Mouse (Mus musculus): ENCODE data around the gene Sgo1.
"Not testable (repeated sequence)": the region's sequence is repeated elsewhere in the genome, so short reads cannot be mapped to it uniquely, and the experiment has no call there.

The Sgo1 gene

DNA sequence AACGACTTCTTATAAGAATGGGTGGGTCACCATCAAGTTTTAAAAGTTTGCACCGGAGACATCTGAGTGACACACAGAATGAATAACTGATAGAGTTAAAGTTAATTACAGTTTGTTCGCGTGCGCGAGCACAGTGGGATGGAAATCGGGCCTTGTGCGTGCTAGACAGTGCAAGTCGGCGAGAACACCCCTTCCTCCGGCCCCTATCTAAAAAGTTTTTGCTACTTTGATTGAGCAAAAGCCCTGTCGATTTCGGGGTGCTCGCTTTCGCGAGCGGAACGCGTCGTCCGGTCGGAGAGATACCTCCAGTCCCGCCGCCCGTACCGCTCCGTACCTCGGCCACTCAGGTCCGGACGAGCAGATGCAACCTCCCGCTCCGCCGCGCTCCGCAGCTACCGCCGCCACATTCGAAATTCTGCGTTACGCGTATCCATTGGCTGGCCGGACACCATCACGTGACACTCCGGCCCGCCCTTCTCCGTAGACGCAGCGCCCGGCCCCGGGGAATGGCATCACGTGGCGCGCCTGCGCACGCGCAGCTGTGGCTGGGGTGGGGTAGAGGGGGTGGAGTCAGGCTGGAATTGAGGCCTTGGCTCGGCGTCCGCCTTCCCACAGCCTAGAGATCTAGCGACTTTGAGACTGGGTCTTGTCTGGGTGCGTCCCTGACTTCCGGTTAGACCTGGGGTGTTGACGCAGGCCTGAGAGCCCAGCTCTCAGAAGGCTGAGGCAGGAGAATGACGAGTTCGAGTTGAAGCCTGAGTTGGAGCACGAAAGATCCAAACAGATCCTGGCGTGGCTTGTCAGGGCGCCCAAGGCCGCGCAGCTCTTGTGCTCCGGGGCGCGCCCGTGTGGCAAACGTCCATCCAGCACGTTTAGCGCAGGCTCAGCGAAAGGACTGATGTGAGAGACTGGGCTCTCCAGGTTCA lies at the start of gene Sgo1:
Sgo1 (minus strand) TSS at position 457 of the 926 bp plus-strand sequence.
- in situ Hi-C loops (cut with MboI, MseI), result loop anchor here (5.0 to 25.0 kb wide), 2 partner anchors 52 to 1877 kb away; no protein-coding TSS in a partner anchor

- in situ Hi-C loops (cut with MboI, MseI), result not testable (repeated sequence)
These were observed 29.8 kb upstream of the Sgo1 start for GRCm38 (mm10) chr17:53718916-53719315.

GRCm38 (mm10) chr17:53718474-53718873 lies 29.3 kb upstream of the Sgo1 start:
- in situ Hi-C loops (cut with MboI, MseI), result no loop called here

DNA sequence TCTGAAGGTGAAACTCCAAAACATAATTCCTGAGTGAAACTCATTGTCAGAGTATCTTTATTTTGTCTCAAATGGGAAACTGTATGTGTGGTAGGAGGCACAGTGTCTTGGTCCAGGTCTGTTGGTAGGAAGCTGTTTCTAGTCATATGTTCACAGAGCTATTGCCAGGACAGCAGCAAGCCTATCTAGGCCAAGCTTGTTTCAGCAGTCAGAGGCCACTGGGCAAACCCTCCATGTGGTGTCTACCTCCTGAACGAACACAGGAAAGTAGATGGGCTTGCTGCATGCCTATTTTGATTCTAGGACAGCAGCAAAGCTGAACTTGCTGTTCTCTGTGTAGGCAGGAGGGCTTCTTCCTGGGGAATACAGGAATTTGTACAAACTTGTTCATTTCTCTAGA lies 26.0 kb upstream of the Sgo1 start:
- in situ Hi-C loops (cut with MboI, MseI), result not testable (repeated sequence)

GRCm38 (mm10) chr17:53714453-53714852 lies 25.3 kb upstream of the Sgo1 start:
- in situ Hi-C loops (cut with MboI, MseI), result no loop called here

GRCm38 (mm10) chr17:53697521-53697920 lies 8.4 kb upstream of the Sgo1 start:
- in situ Hi-C loops (cut with MboI, MseI), result loop anchor here (25.0 kb wide), 1 partner anchor 1885 kb away; no protein-coding TSS in a partner anchor

- in situ Hi-C loops (cut with MboI, MseI), result loop anchor here (25.0 kb wide), 1 partner anchor 1882 kb away; no protein-coding TSS in a partner anchor
These were observed 4.9 kb upstream of the Sgo1 start for GRCm38 (mm10) chr17:53694039-53694438.

GRCm38 (mm10) chr17:53689946-53690345 lies 813 bp upstream of the Sgo1 start:
- in situ Hi-C loops (cut with MboI, MseI), result loop anchor here (5.0 to 25.0 kb wide), 2 partner anchors 53 to 1878 kb away; no protein-coding TSS in a partner anchor

DNA sequence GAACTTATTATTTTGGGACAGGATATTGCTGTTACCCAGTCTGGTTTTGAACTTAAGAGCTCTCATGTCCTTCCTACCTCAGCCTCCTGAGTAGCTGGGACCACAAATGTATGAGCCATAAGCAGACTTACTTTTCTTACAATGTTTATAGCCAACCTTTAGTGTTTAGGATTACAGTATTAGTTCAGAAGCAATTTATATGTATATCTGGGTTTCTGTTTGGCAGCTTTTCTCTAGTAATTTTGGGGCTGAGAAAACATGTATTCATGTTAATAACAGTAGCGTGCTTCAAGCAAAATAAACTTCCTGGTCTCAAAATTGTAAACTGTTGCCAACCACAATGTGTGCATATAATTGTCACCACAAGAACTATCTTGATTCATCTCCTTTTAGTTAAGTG lies 812 bp downstream of the Sgo1 start:
- in situ Hi-C loops (cut with MboI, MseI), result loop anchor here (5.0 to 25.0 kb wide), 2 partner anchors 51 to 1876 kb away; no protein-coding TSS in a partner anchor

DNA sequence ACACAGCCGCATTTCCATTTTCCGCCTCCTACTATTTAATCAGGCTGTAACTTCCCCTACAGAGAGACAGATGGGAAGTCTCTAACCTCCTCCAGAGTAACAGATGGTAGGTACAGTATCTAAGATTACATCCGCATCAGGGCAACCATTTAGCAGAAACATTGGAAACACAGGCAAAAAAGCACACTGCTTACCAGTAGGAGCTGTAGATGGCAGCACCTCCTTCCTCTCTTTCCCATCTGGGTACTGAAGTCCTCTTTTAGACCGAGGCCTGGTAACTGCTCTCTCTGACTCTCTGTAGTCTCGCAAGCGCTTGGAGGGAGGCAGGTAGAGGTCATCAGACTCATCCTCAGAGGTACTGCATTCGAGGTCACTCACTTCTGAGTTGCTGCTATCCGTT lies 10.4 kb downstream of the Sgo1 start:
- in situ Hi-C loops (cut with MboI, MseI), result loop anchor here (25.0 kb wide), 1 partner anchor 1866 kb away; no protein-coding TSS in a partner anchor

GRCm38 (mm10) chr17:53670453-53670852 lies 18.7 kb downstream of the Sgo1 start:
- in situ Hi-C loops (cut with MboI, MseI), result no loop called here

DNA sequence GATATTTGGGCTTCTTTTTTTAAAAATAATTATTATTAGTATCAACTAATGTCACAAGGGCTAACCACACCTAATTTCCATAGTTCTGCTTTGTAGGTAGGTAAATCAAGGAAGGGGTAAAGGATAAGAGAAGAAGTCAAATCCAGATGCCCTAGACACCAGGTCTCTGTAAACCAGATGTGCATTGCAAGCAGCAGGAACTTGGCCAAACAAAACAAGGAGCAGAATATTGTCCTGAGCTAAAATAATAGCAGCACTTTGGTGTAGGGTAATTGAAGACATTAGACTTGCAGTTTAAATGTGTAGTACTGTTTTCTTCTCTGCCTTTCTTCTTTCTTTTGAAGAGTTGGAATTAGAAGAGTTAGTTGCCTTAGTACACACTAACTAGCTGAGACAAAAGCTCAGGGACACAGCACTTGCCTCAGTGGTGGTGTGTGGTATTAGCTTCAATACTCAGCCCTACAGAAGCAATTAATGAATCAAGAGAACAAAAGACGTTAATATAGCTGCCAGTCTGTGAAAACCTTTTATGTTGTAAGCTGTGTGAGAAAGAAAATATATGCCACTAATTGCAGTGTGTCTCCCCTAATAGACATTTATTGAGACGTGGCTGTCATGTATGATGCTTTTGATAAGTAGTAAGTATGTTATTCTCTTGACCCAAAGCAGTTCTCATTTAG lies 24.3 kb downstream of the Sgo1 start:
- in situ Hi-C loops (cut with MboI, MseI), result no loop called here

- in situ Hi-C loops (cut with MboI, MseI), result no loop called here
These were observed 24.9 kb downstream of the Sgo1 start for GRCm38 (mm10) chr17:53664267-53664666.

GRCm38 (mm10) chr17:53661056-53661840 lies 27.9 kb downstream of the Sgo1 start:
- in situ Hi-C loops (cut with MboI, MseI), result no loop called here

DNA sequence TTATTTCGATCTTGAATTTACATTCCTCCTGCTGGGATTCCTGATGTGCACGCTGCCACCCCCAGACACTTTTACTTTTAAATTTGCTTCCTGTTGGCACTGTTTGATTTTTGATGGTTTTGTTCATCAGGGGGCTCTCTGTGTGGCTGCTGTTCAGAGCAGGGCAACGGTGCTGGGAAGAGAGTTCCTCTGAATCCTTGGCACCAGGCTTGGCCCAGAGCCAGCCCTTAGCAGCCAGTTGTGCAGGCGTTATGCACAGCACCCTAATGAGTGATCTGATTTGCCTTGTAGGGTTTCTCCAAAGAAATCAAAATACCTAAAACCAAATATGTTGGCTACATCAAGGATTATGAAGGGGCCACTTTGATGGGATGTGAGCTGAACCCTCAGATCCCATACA lies 29.4 kb downstream of the Sgo1 start:
- in situ Hi-C loops (cut with MboI, MseI), result loop anchor here (5.0 kb wide), 1 partner anchor 97 kb away; no protein-coding TSS in a partner anchor

- in situ Hi-C loops (cut with MboI, MseI), result loop anchor here (5.0 kb wide), 1 partner anchor 97 kb away; no protein-coding TSS in a partner anchor
These were observed 29.9 kb downstream of the Sgo1 start for GRCm38 (mm10) chr17:53659230-53659629.

DNA sequence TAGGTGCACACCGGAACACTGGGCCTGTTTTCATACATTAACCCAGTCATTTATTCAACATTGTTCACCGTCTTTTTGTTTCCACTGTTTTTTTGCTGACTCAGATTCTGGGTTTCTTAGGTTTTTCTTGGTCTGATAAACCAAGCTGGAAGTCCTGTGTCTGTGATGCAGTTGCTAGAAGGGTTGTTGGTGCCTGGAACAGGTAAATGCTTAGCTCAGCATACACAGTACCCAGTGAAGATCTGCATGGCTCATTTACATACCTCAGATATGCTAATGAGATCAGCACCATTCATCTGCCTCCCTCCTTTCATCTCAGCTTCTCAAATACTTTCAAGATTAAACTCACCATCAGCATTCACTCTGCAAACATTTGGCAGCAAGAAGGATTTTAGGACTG lies 30.5 kb downstream of the Sgo1 start:
- in situ Hi-C loops (cut with MboI, MseI), result loop anchor here (5.0 kb wide), 1 partner anchor 96 kb away; no protein-coding TSS in a partner anchor

- in situ Hi-C loops (cut with MboI, MseI), result loop anchor here (5.0 kb wide), 1 partner anchor 95 kb away; no protein-coding TSS in a partner anchor
These were observed 31.7 kb downstream of the Sgo1 start for GRCm38 (mm10) chr17:53657391-53657790.

- in situ Hi-C loops (cut with MboI, MseI), result loop anchor here (5.0 kb wide), 1 partner anchor 94 kb away; no protein-coding TSS in a partner anchor
These were observed 32.7 kb downstream of the Sgo1 start for GRCm38 (mm10) chr17:53656369-53656860.

GRCm38 (mm10) chr17:53655959-53656358 lies 33.2 kb downstream of the Sgo1 start:
- in situ Hi-C loops (cut with MboI, MseI), result loop anchor here (5.0 kb wide), 1 partner anchor 94 kb away; no protein-coding TSS in a partner anchor

DNA sequence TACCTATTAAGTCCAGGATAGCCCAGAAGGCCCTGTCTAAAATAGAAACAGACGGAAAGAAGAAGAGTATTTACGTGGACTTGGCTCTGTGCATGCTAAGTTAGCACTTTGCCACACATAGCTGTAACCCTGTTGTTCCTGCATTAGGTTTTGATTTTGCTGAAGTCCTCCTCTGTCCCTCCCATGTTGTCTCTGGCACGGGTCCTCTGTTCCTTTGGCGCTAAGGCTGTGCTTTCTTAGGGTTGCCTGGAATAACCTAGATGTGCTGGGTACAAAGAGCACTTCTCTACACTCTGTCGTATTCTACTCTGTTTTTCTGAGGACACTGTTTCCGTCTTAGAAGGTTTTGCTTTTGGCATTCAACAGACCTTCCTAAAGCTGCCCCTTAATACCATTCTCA lies 34.1 kb downstream of the Sgo1 start:
- in situ Hi-C loops (cut with MboI, MseI), result loop anchor here (5.0 kb wide), 1 partner anchor 93 kb away; no protein-coding TSS in a partner anchor

All from regulatory T cell (primary cell).